Mouse (Mus musculus) G1E (cell line): ENCODE measurements around the gene Nhsl2.

Source experiments
- CTCF ChIP-seq: IDR thresholded peaks from 2 replicates; pipeline ENCODE4 v1.5.1; 2012; ENCODE audit warnings: low read depth, low read length, inconsistent platforms, mixed read lengths
- POLR2AphosphoS5 ChIP-seq: IDR thresholded peaks from 2 replicates; pipeline ENCODE4 v1.6.1; 2012; ENCODE audit warnings: low read depth, low read length, inconsistent platforms; ENCODE audit not compliant: insufficient replicate concordance

GRCm38 (mm10) chrX:102032431-102032830 is 183.2 kb downstream of the Nhsl2 start:
- TF ChIP-seq CTCF: no peak
- TF ChIP-seq POLR2AphosphoS5: no peak
